Mouse (Mus musculus): ENCODE measurements around the gene Iscu. TPM values are rescaled to one million over a fixed set of nuclear protein-coding genes. Genes with fewer than 3 reads are reported as not detected.
A peak's percentile ranks its signal among the peaks of the same experiment; 100 is the strongest.
"Not testable (repeated sequence)": the region's sequence is repeated elsewhere in the genome, so short reads cannot be mapped to it uniquely, and the experiment has no call there.

The Iscu gene
- polyA plus RNA-seq, 1 experiment from 2014 or later = 93.0 TPM

GRCm38 (mm10) chr5:113780763-113781162, 8.2 kb downstream of the Iscu start:
- ATAC-seq (ENCODE audit: low read depth) = no peak
- peaks cover 27% of the 10 kb centered on the region for H3K36me3 ChIP-seq
- no peaks in the 10 kb centered on the region for H3K4me1 ChIP-seq (replicated peaks)
- no peak overlapping the region for H3K9ac ChIP-seq
- 91% methylated on average over 5 of the region's 5 CpGs for WGBS
- H3K4me2 ChIP-seq = no peak overlapping the region
- no peak overlapping the region for H3K4me3 ChIP-seq
- no peak overlapping the region for H3K27ac ChIP-seq (replicated peaks)
- no peaks in the 10 kb centered on the region for H3K9me3 ChIP-seq
- peaks cover 15% of the 10 kb centered on the region for H3K27me3 ChIP-seq

DNA sequence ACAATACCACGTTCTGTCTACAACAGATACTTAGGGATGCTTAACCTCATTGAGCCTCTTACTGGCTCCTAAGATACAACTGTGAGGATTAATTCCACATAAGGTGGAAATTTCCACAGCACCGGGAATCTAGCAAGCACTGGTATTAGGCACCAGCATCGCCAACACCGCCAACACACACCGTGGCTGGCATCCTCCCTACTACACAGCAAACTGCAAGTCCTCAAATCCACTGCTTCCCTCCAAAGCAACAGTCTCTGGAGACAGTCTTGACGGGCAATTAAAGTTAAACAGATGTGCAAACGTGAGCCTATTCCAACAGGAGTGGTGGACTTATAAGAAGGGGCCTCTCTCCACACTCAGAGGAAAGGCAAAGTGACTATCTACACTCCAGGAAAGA, 8.7 kb downstream of the Iscu start:
- H3K4me3 ChIP-seq = no peak overlapping the region
- H3K9ac ChIP-seq = no peak overlapping the region
- H3K4me1 ChIP-seq (replicated peaks) = no peaks in the 10 kb centered on the region
- no peak for ATAC-seq (ENCODE audit: low read depth)
- no peaks in the 10 kb centered on the region for H3K9me3 ChIP-seq
- no peak overlapping the region for H3K4me2 ChIP-seq
- H3K36me3 ChIP-seq = peaks cover 22% of the 10 kb centered on the region
- WGBS = 88% methylated on average over 7 of the region's 7 CpGs
- peaks cover 15% of the 10 kb centered on the region for H3K27me3 ChIP-seq
- no peak overlapping the region for H3K27ac ChIP-seq (replicated peaks)

DNA sequence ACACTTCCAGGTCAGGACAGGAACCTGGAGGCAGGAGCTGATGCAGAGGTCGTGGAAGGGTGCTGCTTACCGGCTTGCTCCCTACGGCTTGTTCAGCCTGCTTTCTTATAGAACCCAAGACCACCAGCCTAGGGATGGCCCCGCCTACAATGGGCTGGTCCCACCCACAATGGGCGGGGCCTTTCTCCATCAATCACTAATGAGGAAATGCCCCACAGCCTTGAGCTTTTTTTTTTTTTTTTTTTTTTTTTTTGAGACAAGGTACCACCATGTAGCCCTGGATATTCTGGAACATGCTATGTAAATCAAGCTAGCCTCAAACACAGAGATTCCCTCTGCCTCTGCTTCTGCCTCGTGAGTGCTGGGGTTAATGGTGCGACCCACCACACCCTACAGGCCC, 9.3 kb downstream of the Iscu start:
- Histone ChIP-seq H3K27ac (replicated peaks) (no peak overlapping the region), H3K9me3 (no peaks in the 10 kb centered on the region), H3K4me3 (no peak overlapping the region), H3K9ac (no peak overlapping the region), H3K4me2 (no peak overlapping the region), H3K36me3 (peaks cover 16% of the 10 kb centered on the region), H3K4me1 (replicated peaks) (no peaks in the 10 kb centered on the region), H3K27me3 (peaks cover 15% of the 10 kb centered on the region)
- ATAC-seq (ENCODE audit: low read depth) = no peak
- WGBS = 80% methylated on average over 7 of the region's 7 CpGs

GRCm38 (mm10) chr5:113782624-113783023, 10.1 kb downstream of the Iscu start:
- H3K36me3 ChIP-seq = peaks cover 9% of the 10 kb centered on the region; the same call in 1 of the 2 replicates

DNA sequence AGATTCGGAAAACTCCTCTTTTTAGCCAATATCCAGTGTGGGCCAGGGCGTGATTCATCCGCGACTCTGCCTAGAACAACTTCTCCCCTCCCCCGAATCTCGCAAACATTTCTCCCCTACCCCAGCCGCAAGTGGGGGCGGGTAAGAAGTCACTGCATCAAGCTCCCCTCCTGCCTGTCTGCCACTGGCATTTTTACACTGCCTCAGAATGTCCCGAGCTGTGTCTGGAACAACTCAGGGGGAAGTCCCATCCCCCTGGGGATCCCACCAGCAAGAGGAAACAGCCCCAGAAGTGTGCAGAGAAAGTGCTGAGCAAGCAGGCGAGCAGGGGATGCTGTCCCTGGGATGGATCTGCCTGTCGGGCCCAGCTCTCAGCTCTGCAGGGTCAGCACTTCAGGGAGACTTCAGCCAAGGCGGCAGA, 11.0 kb downstream of the Iscu start:
- Histone ChIP-seq H3K27me3 (peaks cover 15% of the 10 kb centered on the region), H3K9me3 (no peaks in the 10 kb centered on the region), H3K4me2 (no peak overlapping the region), H3K36me3 (peaks cover 2% of the 10 kb centered on the region; the same call in 1 of the 2 replicates), H3K4me3 (no peak overlapping the region), H3K4me1 (replicated peaks) (peaks cover 4% of the 10 kb centered on the region), H3K27ac (replicated peaks) (peak overlapping the region; percentile 14; the same call in 1 of the 2 replicates), H3K9ac (no peak overlapping the region)
- WGBS = 19% methylated on average over 12 of the region's 12 CpGs
- ATAC-seq (ENCODE audit: low read depth) = no peak

More at GRCm38 (mm10) chr5:113782624-113783023, 10.1 kb downstream of the Iscu start:
- Histone ChIP-seq H3K27ac (replicated peaks) (no peak overlapping the region), H3K9me3 (no peaks in the 10 kb centered on the region), H3K4me2 (no peak overlapping the region), H3K9ac (no peak overlapping the region), H3K4me3 (no peak overlapping the region), H3K4me1 (replicated peaks) (no peaks in the 10 kb centered on the region), H3K27me3 (peaks cover 15% of the 10 kb centered on the region)
- 88% methylated on average over 7 of the region's 7 CpGs for WGBS
- no peak for ATAC-seq (ENCODE audit: low read depth)

DNA sequence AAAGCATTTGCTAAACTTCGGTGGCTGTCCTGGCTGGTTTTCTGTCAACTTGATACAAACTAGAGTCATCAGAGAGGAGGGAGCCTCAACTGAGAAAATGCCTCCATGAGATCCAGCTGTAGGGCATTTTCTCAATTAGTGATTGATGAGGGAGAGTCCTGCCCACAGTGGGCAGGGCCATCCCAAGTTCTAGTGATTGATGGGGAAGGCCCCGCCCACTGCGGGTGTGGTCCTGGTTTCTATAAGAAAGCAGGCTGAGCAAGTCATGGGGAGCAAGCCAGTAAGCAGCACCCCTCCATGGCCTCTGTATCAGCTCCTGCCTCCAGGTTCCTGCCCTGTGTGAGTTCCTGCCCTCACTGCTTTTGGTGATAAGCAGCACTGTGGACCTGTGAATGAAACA, 11.6 kb downstream of the Iscu start:
- not testable (repeated sequence) for H3K4me2 ChIP-seq

GRCm38 (mm10) chr5:113786985-113787384, 14.4 kb downstream of the Iscu start:
- Histone ChIP-seq H3K36me3 (no peaks in the 10 kb centered on the region), H3K9me3 (no peaks in the 10 kb centered on the region), H3K27ac (replicated peaks) (no peak overlapping the region), H3K9ac (no peak overlapping the region), H3K27me3 (peaks cover 15% of the 10 kb centered on the region), H3K4me3 (no peak overlapping the region), H3K4me2 (no peak overlapping the region), H3K4me1 (replicated peaks) (peaks cover 15% of the 10 kb centered on the region)
- ATAC-seq (ENCODE audit: low read depth) = no peak
- 85% methylated on average over 5 of the region's 5 CpGs for WGBS

More for the DNA sequence above, 11.6 kb downstream of the Iscu start:
- H3K27me3 ChIP-seq = peaks cover 15% of the 10 kb centered on the region
- not testable (repeated sequence) for ATAC-seq (ENCODE audit: low read depth); H3K27ac ChIP-seq (replicated peaks); H3K36me3 ChIP-seq; H3K4me3 ChIP-seq; H3K9ac ChIP-seq; H3K4me1 ChIP-seq (replicated peaks); H3K9me3 ChIP-seq
- WGBS = 38% methylated on average over 3 of the region's 3 CpGs

DNA sequence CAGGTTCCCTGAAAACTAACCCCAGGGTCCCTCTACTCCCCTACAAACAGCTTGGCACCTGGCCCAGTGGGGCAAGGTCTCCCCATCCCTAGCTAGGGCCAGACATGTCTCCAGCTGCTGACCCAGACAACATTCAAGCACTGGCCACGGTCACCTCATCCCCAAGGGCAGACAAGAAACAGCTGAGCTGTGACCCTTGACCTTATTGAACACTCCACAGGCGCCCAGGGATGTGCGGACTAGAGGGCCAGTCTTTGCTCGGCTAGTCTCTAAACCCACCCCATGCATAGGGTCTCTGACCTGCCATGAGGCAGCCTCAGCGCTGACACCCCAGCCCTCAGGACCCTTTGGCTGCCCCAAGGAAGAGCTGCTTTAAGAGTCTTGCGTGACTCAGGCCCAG, 16.1 kb downstream of the Iscu start:
- ATAC-seq (ENCODE audit: low read depth) = no peak
- Histone ChIP-seq H3K27me3 (peaks cover 2% of the 10 kb centered on the region; the same call in 1 of the 2 replicates), H3K27ac (replicated peaks) (no peak overlapping the region), H3K4me2 (no peak overlapping the region), H3K4me1 (replicated peaks) (peaks cover 15% of the 10 kb centered on the region), H3K9ac (no peak overlapping the region), H3K4me3 (no peak overlapping the region), H3K36me3 (no peaks in the 10 kb centered on the region), H3K9me3 (no peaks in the 10 kb centered on the region)
- 35% methylated on average over 6 of the region's 6 CpGs for WGBS

DNA sequence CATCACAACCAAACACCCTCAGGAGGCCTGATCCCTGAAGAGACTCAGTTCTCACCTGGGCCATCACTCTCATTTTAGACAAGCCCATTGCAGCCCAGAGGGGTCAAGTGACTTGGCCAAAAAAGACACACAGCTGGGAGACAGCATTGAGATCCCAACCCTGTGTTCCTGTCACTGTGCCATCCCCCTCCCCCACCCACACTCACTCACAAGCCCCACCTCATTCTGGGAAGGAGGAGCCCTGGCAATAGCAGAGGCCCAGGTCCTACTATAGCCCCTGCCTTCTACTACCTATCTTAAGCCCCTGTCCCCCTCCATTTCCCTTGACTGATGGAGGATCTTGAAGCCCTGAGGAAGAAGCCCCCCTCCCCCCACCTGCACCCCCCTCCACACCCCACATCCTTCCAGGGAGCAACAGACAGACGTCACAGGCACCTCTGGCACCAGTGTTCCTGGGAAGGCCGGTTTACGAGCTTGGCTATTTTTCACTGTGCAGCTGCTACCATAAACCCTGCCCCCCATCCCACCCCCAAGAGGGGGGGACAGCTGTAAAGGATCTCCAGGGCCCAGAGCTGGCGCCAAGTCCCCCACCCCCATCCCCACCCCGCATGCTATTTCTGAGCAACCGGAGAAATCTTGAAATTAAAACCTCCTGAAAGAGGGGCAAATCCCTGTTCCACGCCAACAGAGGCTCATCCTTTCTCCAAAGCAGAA, 16.7 kb downstream of the Iscu start:
- WGBS = 10% methylated on average over 7 of the region's 7 CpGs
- ATAC-seq (ENCODE audit: low read depth) = peak; percentile 64
- Histone ChIP-seq H3K4me2 (no peak overlapping the region), H3K4me1 (replicated peaks) (peaks cover 15% of the 10 kb centered on the region), H3K27ac (replicated peaks) (peak overlapping the region; percentile 47; the same call in 1 of the 2 replicates), H3K9me3 (no peaks in the 10 kb centered on the region), H3K4me3 (no peak overlapping the region), H3K9ac (peak overlapping the region; percentile 17; the same call in 1 of the 2 replicates), H3K36me3 (no peaks in the 10 kb centered on the region), H3K27me3 (no peaks in the 10 kb centered on the region; the same call in 1 of the 2 replicates)

GRCm38 (mm10) chr5:113790453-113791196, 18.1 kb downstream of the Iscu start:
- no peak overlapping the region for H3K9ac ChIP-seq
- no peak for ATAC-seq (ENCODE audit: low read depth)
- H3K27ac ChIP-seq (replicated peaks) = no peak overlapping the region
- H3K4me2 ChIP-seq = no peak overlapping the region
- no peaks in the 10 kb centered on the region for H3K27me3 ChIP-seq
- no peaks in the 10 kb centered on the region for H3K9me3 ChIP-seq
- H3K4me3 ChIP-seq = no peak overlapping the region
- 83% methylated on average over 11 of the region's 11 CpGs for WGBS
- no peaks in the 10 kb centered on the region for H3K36me3 ChIP-seq
- peaks cover 15% of the 10 kb centered on the region for H3K4me1 ChIP-seq (replicated peaks)

DNA sequence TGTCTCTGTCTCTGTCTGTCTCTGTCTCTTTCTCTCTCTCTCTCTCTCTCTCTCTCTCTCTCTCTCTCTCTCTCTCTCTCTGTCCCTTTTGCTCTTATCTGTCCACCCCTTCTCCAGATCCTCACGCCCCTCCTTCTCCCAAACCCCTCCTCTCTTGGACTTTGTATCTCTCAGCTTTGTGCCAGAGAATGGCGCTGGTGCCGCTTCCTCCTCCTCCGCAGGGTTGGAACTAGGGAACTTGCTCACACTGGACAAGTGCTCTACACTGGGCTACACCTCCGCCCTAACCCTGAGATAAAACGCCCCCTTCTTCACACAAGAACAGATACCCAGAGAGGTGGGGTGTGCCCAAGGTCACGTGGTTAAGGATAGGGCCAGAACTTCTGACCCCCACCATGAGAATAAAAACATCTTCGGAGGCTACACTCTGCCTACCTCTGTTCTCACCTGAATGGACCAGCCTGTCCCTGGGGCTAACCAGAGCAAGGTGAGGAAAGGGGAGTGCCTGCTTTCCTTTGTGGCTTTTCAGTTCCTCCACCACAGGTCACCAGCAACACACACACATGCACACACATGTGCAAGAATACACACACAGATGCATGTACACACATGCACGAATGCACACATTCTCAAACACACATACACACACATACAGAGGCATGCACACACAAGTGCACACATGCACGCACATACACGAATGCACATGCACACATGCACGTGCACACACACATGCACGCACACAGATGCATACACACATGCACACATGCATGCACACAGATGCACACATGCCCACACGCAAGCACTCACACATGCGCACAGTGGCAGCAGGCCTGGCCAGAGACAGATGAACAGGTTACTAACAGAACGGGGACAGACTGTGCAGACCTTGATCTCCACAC, 18.9 kb downstream of the Iscu start:
- Histone ChIP-seq H3K9me3 (no peaks in the 10 kb centered on the region), H3K27me3 (no peaks in the 10 kb centered on the region), H3K4me2 (no peak overlapping the region), H3K27ac (replicated peaks) (no peak overlapping the region), H3K9ac (no peak overlapping the region), H3K4me3 (no peak overlapping the region), H3K4me1 (replicated peaks) (peaks cover 21% of the 10 kb centered on the region), H3K36me3 (no peaks in the 10 kb centered on the region)
- no peak for ATAC-seq (ENCODE audit: low read depth)
- 84% methylated on average over 16 of the region's 16 CpGs for WGBS
